Mouse (Mus musculus): Measurements from ENCODE around the gene Dbh. TPM values are rescaled to one million over a fixed set of nuclear protein-coding genes. Genes with fewer than 3 reads are reported as not detected.

Dbh gene
- polyA plus RNA-seq, 1 experiment from 2014 or later = 0.43 TPM

DNA sequence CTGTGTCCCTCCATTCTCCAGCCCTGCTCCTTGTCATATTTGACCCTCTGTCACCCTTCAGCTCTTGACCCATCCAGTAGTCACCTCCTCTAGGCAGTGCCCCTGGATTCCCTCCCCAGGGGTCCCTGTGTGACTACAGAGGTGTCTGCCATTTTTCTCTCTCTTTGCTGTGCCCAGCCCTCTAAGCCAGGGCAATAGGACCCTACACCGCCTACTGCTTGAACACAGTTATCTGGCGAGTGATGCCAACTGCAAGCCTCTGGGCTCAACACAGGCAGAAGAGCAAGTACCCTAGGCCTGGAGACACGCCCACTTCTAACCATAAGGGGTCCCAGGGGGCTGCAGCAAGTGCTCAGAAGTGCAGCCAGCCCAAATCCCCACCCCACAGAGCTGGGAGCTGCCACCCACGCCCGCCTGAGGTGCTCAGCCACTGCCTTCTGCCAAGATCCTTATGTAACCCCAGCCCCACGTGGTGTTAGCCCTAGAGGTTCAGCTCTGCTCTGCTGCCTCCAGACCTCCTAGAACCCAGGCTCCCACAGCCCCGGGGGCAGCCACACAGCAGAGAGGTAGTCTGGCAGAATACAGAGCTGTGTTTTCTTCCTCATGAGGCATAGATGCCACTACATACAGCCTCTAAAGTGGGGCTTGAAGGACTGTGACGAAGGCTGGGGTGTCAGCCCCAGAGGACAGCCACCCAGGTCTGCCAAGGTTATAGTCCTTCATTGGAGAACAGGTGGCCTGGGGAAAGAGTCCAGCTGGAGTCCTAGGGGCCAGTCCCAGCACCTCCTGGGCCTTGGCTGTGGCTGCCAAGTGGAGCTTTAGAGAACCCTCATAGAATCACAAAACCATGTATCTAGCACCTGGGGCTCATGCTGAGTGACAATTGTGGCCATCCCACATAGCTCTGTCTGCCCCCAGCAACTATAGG is 47.2 kb downstream of the Dbh start:
- Histone ChIP-seq H3K4me3 (ENCODE audit: low read depth, low read length) (no peak overlapping the region), H3K9me3 (ENCODE audit: control insufficient read depth, low read depth, low read length) (no peaks in the 10 kb centered on the region), H3K27me3 (ENCODE audit: control insufficient read depth, insufficient read depth, low read length) (no peaks in the 10 kb centered on the region), H3K36me3 (ENCODE audit: control insufficient read depth, insufficient read depth, low read length) (no peaks in the 10 kb centered on the region), H3K9ac (replicated peaks; ENCODE audit: low read depth, low read length) (no peak overlapping the region), H3K4me1 (ENCODE audit: control insufficient read depth, insufficient read depth, low read length) (peaks cover 7% of the 10 kb centered on the region; the same call in 1 of the 2 replicates), H3K4me2 (replicated peaks; ENCODE audit: low read depth, low read length) (no peak overlapping the region), H3K27ac (ENCODE audit: low read length) (no peak overlapping the region)
- ATAC-seq (ENCODE audit: insufficient number of reproducible peaks, insufficient read depth, low FRiP score, low read depth) = no peak
- 61% methylated on average over 8 of the region's 8 CpGs for WGBS

DNA sequence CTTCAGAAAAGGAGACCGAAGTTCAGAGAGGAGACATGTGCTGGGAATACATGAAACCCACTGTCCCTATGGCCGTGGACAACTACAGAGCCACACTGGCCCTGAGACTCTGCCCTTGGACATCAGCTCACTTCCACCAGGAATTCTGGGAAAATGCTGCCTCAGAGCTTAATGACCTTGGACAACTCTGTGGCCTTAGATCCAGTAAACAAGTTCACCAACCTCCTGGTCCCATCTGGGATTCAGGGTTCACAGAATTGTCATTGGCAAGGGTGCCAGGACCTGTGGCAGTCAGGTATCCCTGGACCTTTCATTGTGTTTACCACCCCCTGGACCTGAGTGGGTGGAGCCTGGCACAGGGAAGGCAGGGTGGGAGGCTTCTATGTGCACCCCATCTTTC is 50.5 kb downstream of the Dbh start:
- no peak overlapping the region for H3K27ac ChIP-seq (ENCODE audit: low read length)
- H3K9ac ChIP-seq (replicated peaks; ENCODE audit: low read depth, low read length) = no peak overlapping the region
- H3K4me1 ChIP-seq (ENCODE audit: control insufficient read depth, insufficient read depth, low read length) = no peaks in the 10 kb centered on the region
- ATAC-seq (ENCODE audit: insufficient number of reproducible peaks, insufficient read depth, low FRiP score, low read depth) = no peak
- no peak overlapping the region for H3K4me3 ChIP-seq (ENCODE audit: low read depth, low read length)
- no peaks in the 10 kb centered on the region; the same call in 1 of the 2 replicates for H3K36me3 ChIP-seq (ENCODE audit: control insufficient read depth, insufficient read depth, low read length)
- no peaks in the 10 kb centered on the region for H3K27me3 ChIP-seq (ENCODE audit: control insufficient read depth, insufficient read depth, low read length)
- no peaks in the 10 kb centered on the region for H3K9me3 ChIP-seq (ENCODE audit: control insufficient read depth, low read depth, low read length)
- H3K4me2 ChIP-seq (replicated peaks; ENCODE audit: low read depth, low read length) = no peak overlapping the region
- WGBS = 76% methylated on average over 2 of the region's 2 CpGs

DNA sequence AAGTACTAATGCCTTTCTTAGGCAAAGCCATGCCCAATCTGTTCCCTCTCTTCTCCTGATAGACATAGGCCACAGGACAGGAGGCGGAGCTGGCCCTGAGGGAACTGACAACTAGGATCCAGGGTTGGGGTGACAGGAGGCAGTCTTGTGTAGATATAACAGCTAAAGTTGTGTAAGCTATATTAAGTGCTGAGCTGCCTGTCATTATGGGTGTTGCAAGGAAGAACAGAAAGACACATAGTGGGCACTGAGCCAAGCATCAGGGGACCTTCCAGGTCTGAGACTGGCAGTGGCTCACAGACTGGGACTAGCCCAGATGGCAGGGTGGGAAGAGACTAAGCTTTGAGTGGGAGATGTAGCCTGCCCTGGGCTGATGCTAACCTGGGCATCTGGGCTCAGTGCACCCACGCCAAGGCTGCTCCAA is 53.1 kb downstream of the Dbh start:
- Histone ChIP-seq H3K4me1 (ENCODE audit: control insufficient read depth, insufficient read depth, low read length) (no peaks in the 10 kb centered on the region), H3K4me2 (replicated peaks; ENCODE audit: low read depth, low read length) (no peak overlapping the region), H3K9ac (replicated peaks; ENCODE audit: low read depth, low read length) (no peak overlapping the region), H3K27ac (ENCODE audit: low read length) (no peak overlapping the region), H3K9me3 (ENCODE audit: control insufficient read depth, low read depth, low read length) (no peaks in the 10 kb centered on the region), H3K36me3 (ENCODE audit: control insufficient read depth, insufficient read depth, low read length) (no peaks in the 10 kb centered on the region; the same call in 1 of the 2 replicates), H3K27me3 (ENCODE audit: control insufficient read depth, insufficient read depth, low read length) (no peaks in the 10 kb centered on the region), H3K4me3 (ENCODE audit: low read depth, low read length) (no peak overlapping the region)
- WGBS = 87% methylated on average over 2 of the region's 2 CpGs
- ATAC-seq (ENCODE audit: insufficient number of reproducible peaks, insufficient read depth, low FRiP score, low read depth) = no peak

DNA sequence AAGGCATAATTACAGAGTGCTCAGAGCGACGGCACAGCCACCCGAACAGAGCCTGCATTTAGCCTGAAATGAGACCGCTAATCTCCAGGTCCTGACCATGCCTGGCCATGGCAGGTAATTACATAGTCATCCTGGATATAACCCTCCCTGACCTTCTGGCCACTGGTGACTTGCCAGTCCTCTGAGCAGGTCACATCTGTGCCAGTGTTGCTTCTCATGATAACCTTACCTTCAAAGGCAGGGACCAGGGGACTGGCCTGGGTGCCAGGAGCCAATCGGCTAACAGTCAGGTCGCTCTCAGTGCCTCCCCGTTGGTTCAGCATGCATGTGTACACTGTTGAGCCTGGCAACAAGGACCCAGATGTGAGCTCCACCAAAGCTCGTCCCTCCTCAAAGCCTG is 53.5 kb downstream of the Dbh start:
- Histone ChIP-seq H3K4me2 (replicated peaks; ENCODE audit: low read depth, low read length) (no peak overlapping the region), H3K27me3 (ENCODE audit: control insufficient read depth, insufficient read depth, low read length) (no peaks in the 10 kb centered on the region), H3K36me3 (ENCODE audit: control insufficient read depth, insufficient read depth, low read length) (no peaks in the 10 kb centered on the region; the same call in none of the 2 replicates), H3K4me1 (ENCODE audit: control insufficient read depth, insufficient read depth, low read length) (no peaks in the 10 kb centered on the region), H3K4me3 (ENCODE audit: low read depth, low read length) (no peak overlapping the region), H3K9ac (replicated peaks; ENCODE audit: low read depth, low read length) (no peak overlapping the region), H3K9me3 (ENCODE audit: control insufficient read depth, low read depth, low read length) (no peaks in the 10 kb centered on the region), H3K27ac (ENCODE audit: low read length) (no peak overlapping the region)
- no peak for ATAC-seq (ENCODE audit: insufficient number of reproducible peaks, insufficient read depth, low FRiP score, low read depth)
- 90% methylated on average over 8 of the region's 8 CpGs for WGBS

DNA sequence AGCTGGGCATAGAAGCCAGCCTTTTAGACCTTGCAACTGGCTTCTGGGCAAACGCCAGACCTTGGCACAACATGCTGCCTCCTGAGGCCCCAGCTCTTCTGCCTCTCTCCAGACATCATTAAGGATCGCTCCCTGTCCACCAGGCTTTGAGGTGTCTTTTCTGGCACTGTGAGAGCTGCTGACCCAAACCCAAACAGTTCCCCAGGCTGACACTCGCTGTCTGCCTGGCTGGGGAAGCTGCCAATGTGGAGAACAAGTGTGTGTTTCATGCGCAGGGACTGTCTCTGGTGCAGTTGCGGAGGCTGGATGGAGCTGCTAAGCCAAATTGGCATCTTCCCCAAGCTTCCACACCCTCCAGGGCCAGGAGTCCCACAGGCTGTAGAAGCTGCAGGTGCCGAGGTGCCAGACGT is 58.0 kb downstream of the Dbh start:
- WGBS = 84% methylated on average over 7 of the region's 7 CpGs
- H3K4me2 ChIP-seq (replicated peaks; ENCODE audit: low read depth, low read length) = no peak overlapping the region
- no peak for ATAC-seq (ENCODE audit: insufficient number of reproducible peaks, insufficient read depth, low FRiP score, low read depth)
- no peak overlapping the region for H3K27ac ChIP-seq (ENCODE audit: low read length)
- H3K9me3 ChIP-seq (ENCODE audit: control insufficient read depth, low read depth, low read length) = no peaks in the 10 kb centered on the region
- H3K36me3 ChIP-seq (ENCODE audit: control insufficient read depth, insufficient read depth, low read length) = no peaks in the 10 kb centered on the region; the same call in none of the 2 replicates
- H3K27me3 ChIP-seq (ENCODE audit: control insufficient read depth, insufficient read depth, low read length) = no peaks in the 10 kb centered on the region
- H3K4me3 ChIP-seq (ENCODE audit: low read depth, low read length) = no peak overlapping the region
- H3K4me1 ChIP-seq (ENCODE audit: control insufficient read depth, insufficient read depth, low read length) = no peaks in the 10 kb centered on the region
- no peak overlapping the region for H3K9ac ChIP-seq (replicated peaks; ENCODE audit: low read depth, low read length)

DNA sequence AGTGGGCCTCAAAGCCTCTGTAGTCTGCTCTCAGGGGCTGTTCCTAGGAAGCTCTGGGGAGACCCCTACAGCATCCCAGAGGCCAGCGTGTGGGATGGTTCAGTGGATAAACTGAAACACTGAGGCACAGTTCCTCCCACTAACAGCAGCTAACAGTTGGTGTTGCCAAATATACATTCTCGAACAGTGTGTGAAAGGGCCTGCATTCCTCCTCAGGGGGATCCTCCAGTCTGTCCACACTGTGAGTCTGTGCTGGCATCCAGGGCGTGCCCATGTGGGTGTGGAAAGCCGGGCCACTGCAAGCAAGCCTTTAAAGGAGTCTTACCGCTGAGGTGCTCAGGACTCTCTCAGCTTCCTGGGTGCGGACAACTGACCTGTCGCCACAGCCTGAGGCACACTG is 61.5 kb downstream of the Dbh start:
- H3K4me2 ChIP-seq (replicated peaks; ENCODE audit: low read depth, low read length) = no peak overlapping the region
- H3K27ac ChIP-seq (ENCODE audit: low read length) = no peak overlapping the region
- 66% methylated on average over 7 of the region's 7 CpGs for WGBS
- H3K36me3 ChIP-seq (ENCODE audit: control insufficient read depth, insufficient read depth, low read length) = no peaks in the 10 kb centered on the region; the same call in 1 of the 2 replicates
- no peak for ATAC-seq (ENCODE audit: insufficient number of reproducible peaks, insufficient read depth, low FRiP score, low read depth)
- no peak overlapping the region for H3K9ac ChIP-seq (replicated peaks; ENCODE audit: low read depth, low read length)
- no peaks in the 10 kb centered on the region for H3K9me3 ChIP-seq (ENCODE audit: control insufficient read depth, low read depth, low read length)
- no peak overlapping the region for H3K4me3 ChIP-seq (ENCODE audit: low read depth, low read length)
- no peaks in the 10 kb centered on the region for H3K27me3 ChIP-seq (ENCODE audit: control insufficient read depth, insufficient read depth, low read length)
- no peaks in the 10 kb centered on the region for H3K4me1 ChIP-seq (ENCODE audit: control insufficient read depth, insufficient read depth, low read length)

DNA sequence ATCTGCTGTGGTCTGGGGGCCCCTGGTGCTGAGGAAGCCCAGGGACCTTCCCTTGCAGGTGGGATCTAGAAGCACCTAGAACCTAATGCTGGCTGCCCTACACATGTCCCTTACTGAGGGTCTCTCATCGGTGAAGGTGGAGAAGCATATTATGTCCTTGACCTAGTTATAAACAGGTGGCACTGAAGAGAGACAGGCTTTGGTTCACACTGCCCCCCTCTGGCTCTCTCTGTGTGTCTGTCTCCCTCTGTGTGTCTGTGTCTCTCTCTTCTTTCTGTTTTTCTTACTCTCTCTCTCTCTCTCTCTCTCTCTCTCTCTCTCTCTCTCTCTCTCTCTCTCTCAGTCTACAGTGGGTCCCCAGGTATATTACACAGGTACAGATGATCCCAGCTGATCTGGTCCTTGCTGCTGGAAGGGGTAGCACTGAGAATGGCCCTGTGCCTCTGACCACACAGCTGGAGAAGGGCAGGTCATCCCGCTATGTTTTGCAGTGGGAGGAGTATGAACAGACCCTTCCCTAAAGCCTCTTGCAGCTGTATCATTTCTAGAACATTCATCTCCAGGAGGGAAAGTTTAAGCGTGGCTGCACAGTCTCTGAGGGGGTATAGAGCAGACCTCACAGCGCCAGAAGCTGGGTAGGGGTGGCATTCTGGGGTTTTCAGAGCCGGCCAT is 63.9 kb downstream of the Dbh start:
- Histone ChIP-seq H3K4me3 (ENCODE audit: low read depth, low read length) (no peak overlapping the region), H3K27ac (ENCODE audit: low read length) (no peak overlapping the region), H3K4me1 (ENCODE audit: control insufficient read depth, insufficient read depth, low read length) (no peaks in the 10 kb centered on the region), H3K4me2 (replicated peaks; ENCODE audit: low read depth, low read length) (no peak overlapping the region), H3K27me3 (ENCODE audit: control insufficient read depth, insufficient read depth, low read length) (no peaks in the 10 kb centered on the region), H3K9ac (replicated peaks; ENCODE audit: low read depth, low read length) (no peak overlapping the region), H3K9me3 (ENCODE audit: control insufficient read depth, low read depth, low read length) (no peaks in the 10 kb centered on the region), H3K36me3 (ENCODE audit: control insufficient read depth, insufficient read depth, low read length) (no peaks in the 10 kb centered on the region; the same call in 1 of the 2 replicates)
- 73% methylated on average over 5 of the region's 5 CpGs for WGBS
- no peak for ATAC-seq (ENCODE audit: insufficient number of reproducible peaks, insufficient read depth, low FRiP score, low read depth)

DNA sequence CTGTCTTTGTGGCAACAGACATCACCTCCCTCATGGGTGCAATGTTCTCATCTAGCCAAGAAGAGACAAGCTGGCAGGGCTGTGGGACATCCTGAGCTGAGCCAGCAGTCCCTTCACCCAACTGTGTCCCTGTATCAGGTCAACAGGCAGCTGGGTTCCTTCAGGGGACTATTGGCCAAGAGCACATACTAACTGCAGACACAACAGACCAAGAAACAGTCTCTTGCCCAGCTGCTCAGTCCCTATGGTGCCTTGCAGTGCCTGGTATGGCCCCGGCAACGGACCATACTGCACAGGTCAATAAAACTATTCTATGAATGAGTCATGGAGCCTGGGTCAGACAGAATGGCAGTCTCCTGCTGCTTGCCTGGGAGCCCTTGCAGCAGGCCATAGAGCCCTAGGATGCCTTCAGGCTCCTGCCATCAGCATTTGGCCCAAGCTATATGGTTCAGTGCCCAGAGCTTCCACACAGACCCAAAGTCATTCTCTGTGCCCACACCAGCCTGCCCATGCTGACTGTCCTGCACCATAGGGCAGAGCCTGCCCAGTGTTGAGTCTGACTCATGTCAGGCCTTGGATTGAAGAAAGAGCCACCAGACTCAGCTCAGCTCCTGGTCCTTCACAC is 64.6 kb downstream of the Dbh start:
- Histone ChIP-seq H3K36me3 (ENCODE audit: control insufficient read depth, insufficient read depth, low read length) (no peaks in the 10 kb centered on the region; the same call in 1 of the 2 replicates), H3K4me2 (replicated peaks; ENCODE audit: low read depth, low read length) (no peak overlapping the region)
- WGBS = 82% methylated on average over 2 of the region's 2 CpGs

More for the DNA sequence above, 64.6 kb downstream of the Dbh start:
- Histone ChIP-seq H3K27ac (ENCODE audit: low read length) (no peak overlapping the region), H3K27me3 (ENCODE audit: control insufficient read depth, insufficient read depth, low read length) (no peaks in the 10 kb centered on the region), H3K4me1 (ENCODE audit: control insufficient read depth, insufficient read depth, low read length) (no peaks in the 10 kb centered on the region), H3K9ac (replicated peaks; ENCODE audit: low read depth, low read length) (no peak overlapping the region), H3K4me3 (ENCODE audit: low read depth, low read length) (no peak overlapping the region), H3K9me3 (ENCODE audit: control insufficient read depth, low read depth, low read length) (no peaks in the 10 kb centered on the region)
- ATAC-seq (ENCODE audit: insufficient number of reproducible peaks, insufficient read depth, low FRiP score, low read depth) = no peak

Data from stomach, embryonic 14.5 days (tissue).